Mouse (Mus musculus) colon, adult 2 months (tissue): ENCODE results near the gene Padi1. TPM values are rescaled to one million over a fixed set of nuclear protein-coding genes. Genes with fewer than 3 reads are reported as not detected.

Source experiments
- polyA plus RNA-seq: library from polyadenylated mRNA; depleted of rRNA; stranded (reverse); fragments of >200 nt; gene quantifications from 2 replicates; pipeline ENCODE4 v1.2.3, GENCODE M21; 2012; rRNA removed

Padi1 gene
- 0.06 TPM in 1 of 2 replicates, not detected in the other for polyA plus RNA-seq

DNA sequence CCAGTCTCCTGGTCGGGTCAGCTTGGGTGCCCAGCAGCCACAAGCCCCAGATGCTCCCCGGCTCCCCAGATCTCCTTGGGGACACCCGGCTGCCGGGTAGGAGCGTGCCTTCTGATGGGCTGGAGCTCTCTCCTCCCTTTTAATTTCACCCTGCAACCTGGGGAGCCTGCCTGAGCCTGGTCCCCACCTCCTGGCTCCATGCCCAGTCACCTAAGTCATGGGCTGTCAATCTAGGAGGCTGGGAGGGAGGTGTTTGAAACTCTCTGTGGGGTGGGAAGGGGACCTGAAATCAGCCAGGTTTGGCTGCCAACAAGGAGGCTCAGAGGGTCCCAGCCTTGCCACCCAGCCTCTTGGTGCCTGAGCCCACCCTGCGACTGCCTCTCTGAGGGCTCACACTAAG lies at the start of gene Padi1:
Gene Padi1, minus strand, starts transcription at position 113 of the 400 bp plus-strand sequence.

DNA sequence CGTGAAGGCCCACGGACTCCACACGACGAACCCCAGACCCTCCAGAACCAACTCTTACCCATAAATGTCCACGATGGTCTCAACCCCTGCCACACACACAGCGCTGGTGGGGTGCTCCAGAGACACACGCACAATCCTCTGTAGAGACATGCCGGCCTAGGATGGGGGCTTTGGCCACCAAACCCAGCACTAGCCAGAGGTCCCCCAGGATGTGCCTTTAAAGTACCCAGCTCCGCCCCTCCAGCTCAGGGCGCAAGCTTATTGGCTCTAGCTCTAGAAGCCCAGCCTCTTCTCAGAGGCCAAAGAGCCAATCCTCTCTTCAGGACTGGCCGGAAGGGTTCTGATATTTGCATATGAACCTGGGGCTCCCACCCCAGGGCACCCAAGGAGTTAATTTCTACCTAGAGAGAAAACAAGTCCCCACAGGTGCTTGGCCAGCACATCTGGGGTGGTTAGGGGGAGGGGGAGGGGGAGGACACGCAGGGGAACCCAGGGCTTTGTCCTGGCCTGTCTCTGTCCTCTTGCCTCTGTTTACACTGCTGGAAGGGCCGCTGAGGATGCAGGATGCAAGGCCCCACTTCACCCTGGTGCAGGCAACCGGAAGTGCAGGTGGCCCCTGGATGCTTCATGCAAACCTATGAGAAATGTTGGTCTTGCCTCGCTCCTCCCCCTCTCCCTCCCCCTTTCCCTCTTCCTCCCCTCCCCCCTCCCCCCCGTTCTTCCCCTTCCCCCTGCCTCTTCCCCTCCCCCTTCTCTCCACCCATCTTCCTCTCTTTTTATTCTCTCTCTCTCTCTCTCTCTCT lies 34.9 kb downstream of the Padi1 start, which contains the start of gene Padi3:
Gene Padi3, minus strand, starts transcription at position 191 of the 803 bp plus-strand sequence.

GRCm38 (mm10) chr4:140774025-140774800 lies 71.4 kb downstream of the Padi1 start, which contains the start of gene Padi4:
Padi4 (minus strand) TSS chr4:140774236.

Other genes starting within 250 kb of the Padi1 start
- gene Arhgef10l, start 179.8 kb downstream of the Padi1 start, polyA plus RNA-seq, result 63.9 and 74.0 TPM in 2 replicates
- gene Rcc2, start 145.2 kb downstream of the Padi1 start, polyA plus RNA-seq, result 50.8 and 54.4 TPM in 2 replicates
- gene Padi6, start 103.1 kb downstream of the Padi1 start, polyA plus RNA-seq, result not detected in 2 replicates
- 0.61 and 1.1 TPM in 2 replicates for gene Padi4, start 71.5 kb downstream of the Padi1 start, polyA plus RNA-seq
- gene Padi3, start 35.1 kb downstream of the Padi1 start, polyA plus RNA-seq, result 0.03 TPM in 2 replicates
- 2.5 and 3.7 TPM in 2 replicates for gene Padi2, start 60.6 kb upstream of the Padi1 start, polyA plus RNA-seq
- gene Sdhb, start 115.4 kb upstream of the Padi1 start, polyA plus RNA-seq, result 270 and 297 TPM in 2 replicates
- gene Atp13a2, start 141.1 kb upstream of the Padi1 start, polyA plus RNA-seq, result 95.4 and 105 TPM in 2 replicates
- 27.4 and 31.3 TPM in 2 replicates for gene Mfap2, start 164.6 kb upstream of the Padi1 start, polyA plus RNA-seq
- gene Crocc, start 214.8 kb upstream of the Padi1 start, polyA plus RNA-seq, result 12.1 and 15.6 TPM in 2 replicates
- 95.4 and 103 TPM in 2 replicates for gene Necap2, start 232.6 kb upstream of the Padi1 start, polyA plus RNA-seq
- 0.10 TPM in 1 of 2 replicates, not detected in the other for gene Spata21, start 242.6 kb upstream of the Padi1 start, polyA plus RNA-seq